Mouse (Mus musculus): Measurements from ENCODE around the gene Pnrc2. TPM values are rescaled to one million over a fixed set of nuclear protein-coding genes. Genes with fewer than 3 reads are reported as not detected.

The Pnrc2 gene
- polyA plus RNA-seq, 1 experiment, result 28.6 TPM

- no peaks in the 10 kb centered on the region for H3K27me3 ChIP-seq (ENCODE audit: control insufficient read depth, insufficient read depth, low read length)
- no peak for TF ChIP-seq POLR2A (IDR thresholded peaks at IDR 0.05; ENCODE audit: control insufficient read depth, extremely low read depth, insufficient read depth, low read length, poor library complexity)
- TF ChIP-seq CTCF (IDR thresholded peaks at IDR 0.05; ENCODE audit: borderline replicate concordance, control insufficient read depth, extremely low read depth, insufficient read depth, low read length, poor library complexity), result no peak
- H3K27ac ChIP-seq (ENCODE audit: control insufficient read depth, insufficient read depth, low read length), result no peak overlapping the region
- H3K36me3 ChIP-seq (ENCODE audit: control insufficient read depth, insufficient read depth, low read length), result no peaks in the 10 kb centered on the region
- DNase-seq, result no peak
- WGBS, result 93% methylated on average over 6 of the region's 6 CpGs
- H3K4me1 ChIP-seq (replicated peaks; ENCODE audit: control insufficient read depth, insufficient read depth, low read length), result peaks cover 27% of the 10 kb centered on the region
- H3K4me3 ChIP-seq (ENCODE audit: control insufficient read depth, insufficient read depth, low read length), result no peak overlapping the region
Observed at GRCm38 (mm10) chr4:135882023-135882422, 8.4 kb upstream of the Pnrc2 start.

GRCm38 (mm10) chr4:135880576-135880975, 6.9 kb upstream of the Pnrc2 start:
- H3K4me3 ChIP-seq (ENCODE audit: control insufficient read depth, insufficient read depth, low read length), result no peak overlapping the region
- peaks cover 37% of the 10 kb centered on the region for H3K4me1 ChIP-seq (replicated peaks; ENCODE audit: control insufficient read depth, insufficient read depth, low read length)
- TF ChIP-seq POLR2A (IDR thresholded peaks at IDR 0.05; ENCODE audit: control insufficient read depth, extremely low read depth, insufficient read depth, low read length, poor library complexity) (no peak), CTCF (IDR thresholded peaks at IDR 0.05; ENCODE audit: borderline replicate concordance, control insufficient read depth, extremely low read depth, insufficient read depth, low read length, poor library complexity) (no peak)
- no peaks in the 10 kb centered on the region for H3K36me3 ChIP-seq (ENCODE audit: control insufficient read depth, insufficient read depth, low read length)
- DNase-seq, result no peak
- no peak overlapping the region for H3K27ac ChIP-seq (ENCODE audit: control insufficient read depth, insufficient read depth, low read length)
- no peaks in the 10 kb centered on the region for H3K27me3 ChIP-seq (ENCODE audit: control insufficient read depth, insufficient read depth, low read length)
- WGBS, result 98% methylated on average over 10 of the region's 10 CpGs

GRCm38 (mm10) chr4:135880018-135880417, 6.4 kb upstream of the Pnrc2 start:
- WGBS, result 98% methylated on average over 6 of the region's 6 CpGs
- peaks cover 42% of the 10 kb centered on the region for H3K4me1 ChIP-seq (replicated peaks; ENCODE audit: control insufficient read depth, insufficient read depth, low read length)
- DNase-seq, result no peak
- H3K36me3 ChIP-seq (ENCODE audit: control insufficient read depth, insufficient read depth, low read length), result no peaks in the 10 kb centered on the region
- no peak overlapping the region for H3K4me3 ChIP-seq (ENCODE audit: control insufficient read depth, insufficient read depth, low read length)
- no peak for TF ChIP-seq CTCF (IDR thresholded peaks at IDR 0.05; ENCODE audit: borderline replicate concordance, control insufficient read depth, extremely low read depth, insufficient read depth, low read length, poor library complexity)
- no peak for TF ChIP-seq POLR2A (IDR thresholded peaks at IDR 0.05; ENCODE audit: control insufficient read depth, extremely low read depth, insufficient read depth, low read length, poor library complexity)
- H3K27ac ChIP-seq (ENCODE audit: control insufficient read depth, insufficient read depth, low read length), result no peak overlapping the region
- H3K27me3 ChIP-seq (ENCODE audit: control insufficient read depth, insufficient read depth, low read length), result no peaks in the 10 kb centered on the region

- Histone ChIP-seq H3K27ac (ENCODE audit: control insufficient read depth, insufficient read depth, low read length) (no peak overlapping the region), H3K4me3 (ENCODE audit: control insufficient read depth, insufficient read depth, low read length) (no peak overlapping the region), H3K27me3 (ENCODE audit: control insufficient read depth, insufficient read depth, low read length) (no peaks in the 10 kb centered on the region), H3K36me3 (ENCODE audit: control insufficient read depth, insufficient read depth, low read length) (no peaks in the 10 kb centered on the region), H3K4me1 (replicated peaks; ENCODE audit: control insufficient read depth, insufficient read depth, low read length) (peaks cover 38% of the 10 kb centered on the region)
- WGBS, result 98% methylated on average over 6 of the region's 6 CpGs
- DNase-seq, result no peak
- TF ChIP-seq POLR2A (IDR thresholded peaks at IDR 0.05; ENCODE audit: control insufficient read depth, extremely low read depth, insufficient read depth, low read length, poor library complexity), result no peak
- no peak for TF ChIP-seq CTCF (IDR thresholded peaks at IDR 0.05; ENCODE audit: borderline replicate concordance, control insufficient read depth, extremely low read depth, insufficient read depth, low read length, poor library complexity)
Observed at GRCm38 (mm10) chr4:135879021-135879420, 5.4 kb upstream of the Pnrc2 start.

GRCm38 (mm10) chr4:135877742-135878141, 4.1 kb upstream of the Pnrc2 start:
- Histone ChIP-seq H3K4me1 (replicated peaks; ENCODE audit: control insufficient read depth, insufficient read depth, low read length) (peaks cover 26% of the 10 kb centered on the region), H3K27ac (ENCODE audit: control insufficient read depth, insufficient read depth, low read length) (no peak overlapping the region), H3K27me3 (ENCODE audit: control insufficient read depth, insufficient read depth, low read length) (no peaks in the 10 kb centered on the region), H3K4me3 (ENCODE audit: control insufficient read depth, insufficient read depth, low read length) (no peak overlapping the region), H3K36me3 (ENCODE audit: control insufficient read depth, insufficient read depth, low read length) (no peaks in the 10 kb centered on the region)
- no peak for DNase-seq
- no peak for TF ChIP-seq CTCF (IDR thresholded peaks at IDR 0.05; ENCODE audit: borderline replicate concordance, control insufficient read depth, extremely low read depth, insufficient read depth, low read length, poor library complexity)
- no peak for TF ChIP-seq POLR2A (IDR thresholded peaks at IDR 0.05; ENCODE audit: control insufficient read depth, extremely low read depth, insufficient read depth, low read length, poor library complexity)
- 64% methylated on average over 2 of the region's 2 CpGs for WGBS

GRCm38 (mm10) chr4:135876583-135877020, 3.0 kb upstream of the Pnrc2 start:
- peak; percentile 75 for DNase-seq
- no peak for TF ChIP-seq POLR2A (IDR thresholded peaks at IDR 0.05; ENCODE audit: control insufficient read depth, extremely low read depth, insufficient read depth, low read length, poor library complexity)
- TF ChIP-seq CTCF (IDR thresholded peaks at IDR 0.05; ENCODE audit: borderline replicate concordance, control insufficient read depth, extremely low read depth, insufficient read depth, low read length, poor library complexity), result 0 out of 2 replicates have a peak, but pooled peaks have one; percentile 7
- H3K27me3 ChIP-seq (ENCODE audit: control insufficient read depth, insufficient read depth, low read length), result no peaks in the 10 kb centered on the region
- H3K4me1 ChIP-seq (replicated peaks; ENCODE audit: control insufficient read depth, insufficient read depth, low read length), result peaks cover 24% of the 10 kb centered on the region
- WGBS, result 0% methylated on average over 16 of the region's 16 CpGs
- peak overlapping the region; percentile 25; the same call in 1 of the 2 replicates for H3K4me3 ChIP-seq (ENCODE audit: control insufficient read depth, insufficient read depth, low read length)
- peak overlapping the region; percentile 70 for H3K27ac ChIP-seq (ENCODE audit: control insufficient read depth, insufficient read depth, low read length)
- H3K36me3 ChIP-seq (ENCODE audit: control insufficient read depth, insufficient read depth, low read length), result peaks cover 11% of the 10 kb centered on the region
